Mouse (Mus musculus): ENCODE measurements around the gene Ankar.

Ankar gene

DNA sequence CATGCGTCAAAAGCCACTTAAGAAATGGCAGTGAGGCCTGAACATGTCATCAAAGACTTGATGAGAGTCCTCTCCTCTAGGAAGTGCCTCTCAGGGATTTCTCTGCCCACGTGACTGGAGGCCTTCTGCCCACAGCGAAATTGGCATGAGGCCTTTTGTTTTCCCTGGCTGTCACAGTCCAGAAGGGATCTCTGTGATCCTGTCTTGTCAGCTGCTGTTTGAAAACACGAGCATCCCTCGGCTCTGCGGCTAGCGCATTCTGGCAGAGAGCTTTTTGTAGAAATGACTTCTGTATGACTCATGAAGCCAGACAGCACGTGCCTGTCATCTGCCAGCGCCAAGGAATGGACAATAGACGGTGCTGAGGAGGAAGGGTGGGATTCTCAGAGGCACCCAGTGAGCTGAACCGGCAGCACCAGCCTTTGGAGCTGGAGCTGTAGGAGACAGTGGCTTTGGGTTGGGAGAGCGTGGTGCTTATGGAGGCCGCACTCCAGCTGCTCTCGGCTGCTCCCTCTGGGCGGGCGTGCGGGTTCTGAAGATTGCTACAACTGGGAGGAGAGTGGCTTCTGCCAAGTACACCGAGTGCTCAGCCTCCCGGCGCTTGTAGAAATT, 106.9 kb downstream of the Ankar start:
- DNase-seq (ENCODE audit: low read depth, low spot score) = peak; percentile 94

Data from brain, adult 2 months (tissue).